Comparison of ENCODE assay signal across 18 mouse cellular contexts in the genomic region with DNA sequence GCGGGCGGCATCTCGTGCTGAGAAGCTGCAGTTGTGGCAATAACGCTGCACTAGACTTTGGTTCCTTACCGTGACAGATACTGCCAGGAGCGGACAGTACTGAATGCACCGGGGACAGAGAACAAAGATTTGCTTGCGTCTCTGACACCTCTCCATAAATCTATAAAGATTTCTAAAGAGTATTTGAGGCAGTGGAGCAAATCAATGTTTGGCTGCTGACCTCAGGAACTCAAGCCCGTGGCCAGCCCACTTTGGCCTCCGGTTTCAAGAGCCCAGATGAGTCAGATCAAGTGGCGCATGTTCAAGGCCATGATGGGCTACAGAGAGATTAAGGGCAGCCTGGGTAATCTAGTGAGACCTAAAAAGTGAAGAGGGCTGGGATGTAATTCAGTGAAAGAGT.
"Had no signal": no experiment of that assay in that cellular context is flagged by ENCODE, and none has a peak within 500 bp of the region (broad histone marks: within the 10 kb centered on the region; RNA-seq: fewer than 3 reads in every experiment).

No protein-coding gene starts in this region.

- H3K4me2 ChIP-seq: limb, embryonic 15.5 days; liver, embryonic 15.5 days; lung, embryonic 14.5 days; neural tube, embryonic 15.5 days; stomach, embryonic 15.5 days had no signal

- H3K27me3 ChIP-seq: limb, embryonic 15.5 days; liver, embryonic 15.5 days; neural tube, embryonic 15.5 days; stomach, embryonic 15.5 days had no signal

- H3K4me1 ChIP-seq: liver, embryonic 15.5 days; stomach, embryonic 15.5 days had no signal

- H3K27ac ChIP-seq: kidney, postnatal 0 days; limb, embryonic 15.5 days; liver, embryonic 15.5 days; midbrain, embryonic 10.5 days; neural tube, embryonic 15.5 days; stomach, embryonic 15.5 days had no signal

- H3K4me3 ChIP-seq: limb, embryonic 15.5 days; liver, embryonic 15.5 days; midbrain, embryonic 10.5 days; myocyte; neural tube, embryonic 15.5 days; stomach, embryonic 15.5 days had no signal

- H3K9ac ChIP-seq: limb, embryonic 15.5 days; liver, embryonic 15.5 days; lung, embryonic 14.5 days; neural tube, embryonic 15.5 days; stomach, embryonic 15.5 days had no signal

- DNase-seq: kidney, adult 11 months; kidney, adult 9 months; kidney, postnatal 36 days; layer of hippocampus, adult 9-11 months; layer of hippocampus, postnatal 36 days; lung, embryonic 14.5 days; lung, postnatal 10 days; lung, postnatal 4 days; midbrain, embryonic 14.5 days; right cerebral cortex, adult 18-20 months; thymus, postnatal 36 days had no signal

- H3K9me3 ChIP-seq: limb, embryonic 15.5 days; liver, embryonic 15.5 days; midbrain, embryonic 10.5 days; neural tube, embryonic 15.5 days; stomach, embryonic 15.5 days had no signal
